Mouse (Mus musculus): Measurements from ENCODE around the gene Slc34a2. TPM values are rescaled to one million over a fixed set of nuclear protein-coding genes. Genes with fewer than 3 reads are reported as not detected.

Gene Slc34a2
- polyA plus RNA-seq, 1 experiment from 2014 or later = not detected

DNA sequence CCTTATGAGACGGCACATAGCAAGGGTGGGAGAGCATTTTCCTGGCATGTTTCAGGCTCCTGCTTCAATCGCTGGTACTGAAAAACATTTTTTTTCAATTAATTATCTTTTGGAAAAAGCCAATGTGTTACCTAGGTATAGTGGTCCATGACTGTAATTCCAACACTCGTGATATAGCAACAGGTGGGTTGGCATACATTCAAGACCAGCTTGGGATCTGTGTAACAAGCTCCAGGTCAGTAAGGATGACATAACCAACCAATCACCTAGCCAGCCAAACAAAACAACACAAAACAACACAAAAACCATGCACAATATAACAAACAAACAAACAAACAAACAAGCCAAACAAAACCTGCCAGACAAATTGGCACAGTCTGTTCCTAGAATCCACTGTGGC is 33.9 kb upstream of the Slc34a2 start:
- H3K4me3 ChIP-seq = no peak overlapping the region
- H3K36me3 ChIP-seq = no peaks in the 10 kb centered on the region
- no peak overlapping the region for H3K27ac ChIP-seq
- H3K27me3 ChIP-seq (ENCODE audit: insufficient read depth, poor library complexity, severe bottlenecking) = no peaks in the 10 kb centered on the region
- H3K4me1 ChIP-seq (replicated peaks) = no peaks in the 10 kb centered on the region
- H3K9me3 ChIP-seq = peaks cover 10% of the 10 kb centered on the region; the same call in 1 of the 2 replicates
- WGBS = 89% methylated on average over 3 of the region's 3 CpGs
- DNase-seq (ENCODE audit: low spot score) = no peak

DNA sequence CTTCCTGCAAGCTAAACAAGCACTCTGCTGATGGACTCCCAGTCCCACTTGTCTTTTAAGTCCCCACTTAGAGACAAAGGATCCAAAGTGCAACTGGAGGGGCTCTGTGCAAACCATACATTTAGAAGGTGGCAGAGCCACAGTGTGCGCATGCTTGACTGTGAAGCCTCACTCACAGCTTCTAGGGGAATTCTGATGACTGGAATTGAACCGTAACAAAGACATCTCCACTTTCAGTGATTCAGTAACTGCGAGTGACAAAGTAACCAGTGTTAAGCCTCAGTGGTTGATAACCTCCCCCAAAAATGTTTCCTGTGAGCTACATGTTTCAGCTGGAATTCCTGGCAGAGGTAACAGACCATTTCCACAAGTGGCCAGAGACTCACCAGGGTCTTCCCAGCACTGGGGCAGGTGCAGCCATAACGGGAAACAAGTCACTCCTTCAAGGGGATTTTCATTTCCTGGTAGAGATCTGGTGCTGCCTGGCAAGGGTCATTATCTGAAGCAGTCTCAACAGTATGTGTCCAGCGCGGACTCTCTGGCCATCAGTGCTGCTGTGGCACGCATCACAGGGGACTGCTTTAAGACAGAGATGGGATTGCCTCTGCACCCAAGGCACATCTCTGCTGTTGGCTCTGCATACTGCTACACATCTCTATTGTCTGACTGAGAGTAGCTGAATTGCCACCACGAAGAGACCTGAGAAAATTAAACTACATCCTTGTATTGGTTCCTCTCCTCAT is 28.7 kb upstream of the Slc34a2 start:
- H3K4me3 ChIP-seq = no peak overlapping the region
- no peaks in the 10 kb centered on the region for H3K27me3 ChIP-seq (ENCODE audit: insufficient read depth, poor library complexity, severe bottlenecking)
- WGBS = 85% methylated on average over 8 of the region's 8 CpGs
- H3K36me3 ChIP-seq = no peaks in the 10 kb centered on the region
- peaks cover 10% of the 10 kb centered on the region; the same call in 1 of the 2 replicates for H3K9me3 ChIP-seq
- no peak overlapping the region for H3K27ac ChIP-seq
- DNase-seq (ENCODE audit: low spot score) = no peak
- no peaks in the 10 kb centered on the region for H3K4me1 ChIP-seq (replicated peaks)

DNA sequence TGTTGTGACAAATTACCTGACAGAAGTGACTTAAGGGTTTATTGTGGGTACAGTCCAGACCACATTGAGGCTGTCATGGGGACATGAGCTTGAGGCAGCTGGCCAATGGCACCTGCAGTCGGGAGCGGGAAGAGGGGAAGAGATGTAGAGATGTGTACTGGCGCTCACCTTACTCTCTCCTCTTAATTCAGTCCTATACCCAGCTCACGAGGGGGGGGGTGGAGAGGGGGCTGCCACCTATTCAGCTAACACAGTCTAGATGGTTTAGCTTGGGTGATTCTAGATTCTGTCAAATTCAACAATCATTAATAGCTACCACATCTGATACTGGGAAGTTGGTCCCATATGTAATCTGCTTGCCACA is 28.1 kb upstream of the Slc34a2 start:
- H3K9me3 ChIP-seq = peaks cover 10% of the 10 kb centered on the region; the same call in 1 of the 2 replicates
- no peak overlapping the region for H3K27ac ChIP-seq
- no peak overlapping the region for H3K4me3 ChIP-seq
- WGBS = 87% methylated on average over 4 of the region's 4 CpGs
- H3K36me3 ChIP-seq = no peaks in the 10 kb centered on the region
- H3K27me3 ChIP-seq (ENCODE audit: insufficient read depth, poor library complexity, severe bottlenecking) = no peaks in the 10 kb centered on the region
- no peak for DNase-seq (ENCODE audit: low spot score)
- H3K4me1 ChIP-seq (replicated peaks) = no peaks in the 10 kb centered on the region

DNA sequence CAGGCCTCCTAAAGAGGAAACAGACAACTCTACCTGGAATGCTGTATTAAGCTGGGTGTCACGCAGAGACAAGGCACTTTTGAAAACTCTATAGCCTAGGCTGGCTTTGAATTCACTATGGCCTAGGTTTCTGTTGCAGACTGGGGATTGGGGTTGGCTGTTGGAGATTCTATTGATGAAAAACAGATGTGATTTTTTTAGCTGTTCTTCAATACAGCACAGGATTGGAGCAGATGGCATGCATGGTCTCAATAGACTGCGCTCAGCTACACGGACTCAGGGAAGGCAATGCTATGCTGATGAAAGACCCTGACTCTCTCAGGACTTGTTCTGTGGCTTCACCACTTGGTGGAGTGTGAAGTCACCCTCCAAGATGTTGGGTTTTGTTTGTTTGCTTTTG is 26.6 kb upstream of the Slc34a2 start:
- Histone ChIP-seq H3K27me3 (ENCODE audit: insufficient read depth, poor library complexity, severe bottlenecking) (no peaks in the 10 kb centered on the region), H3K27ac (no peak overlapping the region), H3K4me1 (replicated peaks) (no peaks in the 10 kb centered on the region), H3K9me3 (no peaks in the 10 kb centered on the region), H3K36me3 (no peaks in the 10 kb centered on the region), H3K4me3 (no peak overlapping the region)
- WGBS = 75% methylated on average over 3 of the region's 3 CpGs
- DNase-seq (ENCODE audit: low spot score) = no peak

DNA sequence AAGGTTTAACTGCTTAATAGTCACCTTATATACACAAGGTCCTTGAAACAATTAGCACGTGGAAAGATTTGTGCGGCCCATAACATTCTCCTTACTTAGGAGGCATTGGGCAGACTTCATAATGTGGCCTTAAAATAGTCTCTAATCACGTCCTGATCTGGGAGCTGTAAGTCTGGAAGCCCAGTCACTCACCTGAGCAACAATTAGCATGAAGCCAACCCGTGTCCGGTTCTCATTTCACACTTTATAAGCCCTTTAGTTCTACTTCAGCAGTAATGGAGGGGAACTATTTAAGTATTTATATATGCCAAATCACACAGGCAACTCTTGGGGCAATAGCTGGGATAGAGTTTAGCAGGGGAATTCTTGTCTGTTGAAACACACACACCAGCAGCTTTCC is 21.3 kb upstream of the Slc34a2 start:
- no peaks in the 10 kb centered on the region for H3K4me1 ChIP-seq (replicated peaks)
- H3K4me3 ChIP-seq = no peak overlapping the region
- H3K36me3 ChIP-seq = no peaks in the 10 kb centered on the region
- WGBS = 76% methylated on average over 5 of the region's 5 CpGs
- DNase-seq (ENCODE audit: low spot score) = no peak
- H3K9me3 ChIP-seq = no peaks in the 10 kb centered on the region
- H3K27ac ChIP-seq = no peak overlapping the region
- no peaks in the 10 kb centered on the region for H3K27me3 ChIP-seq (ENCODE audit: insufficient read depth, poor library complexity, severe bottlenecking)

DNA sequence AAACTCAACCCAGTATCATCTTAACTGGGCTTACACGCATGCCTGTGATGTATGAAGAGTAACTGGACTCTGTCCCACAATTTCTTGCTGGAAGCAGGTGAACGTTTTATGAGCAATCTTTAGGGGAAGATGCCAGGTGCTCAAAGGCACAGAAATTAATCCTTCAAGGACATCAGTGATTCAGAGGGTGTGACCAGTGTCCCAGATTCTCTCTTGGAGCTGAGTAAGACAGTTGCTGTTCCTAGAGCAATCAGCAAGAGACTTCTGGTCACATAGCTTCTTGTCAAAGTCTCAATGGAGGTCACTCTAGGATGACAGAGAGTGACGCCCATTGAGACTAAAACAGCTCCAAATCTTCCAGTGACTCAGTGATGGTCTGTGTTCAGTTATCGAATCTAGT is 19.6 kb upstream of the Slc34a2 start:
- WGBS = 84% methylated on average over 4 of the region's 4 CpGs
- Histone ChIP-seq H3K27ac (no peak overlapping the region), H3K4me3 (no peak overlapping the region), H3K36me3 (no peaks in the 10 kb centered on the region), H3K9me3 (no peaks in the 10 kb centered on the region), H3K27me3 (ENCODE audit: insufficient read depth, poor library complexity, severe bottlenecking) (no peaks in the 10 kb centered on the region), H3K4me1 (replicated peaks) (no peaks in the 10 kb centered on the region)
- no peak for DNase-seq (ENCODE audit: low spot score)

DNA sequence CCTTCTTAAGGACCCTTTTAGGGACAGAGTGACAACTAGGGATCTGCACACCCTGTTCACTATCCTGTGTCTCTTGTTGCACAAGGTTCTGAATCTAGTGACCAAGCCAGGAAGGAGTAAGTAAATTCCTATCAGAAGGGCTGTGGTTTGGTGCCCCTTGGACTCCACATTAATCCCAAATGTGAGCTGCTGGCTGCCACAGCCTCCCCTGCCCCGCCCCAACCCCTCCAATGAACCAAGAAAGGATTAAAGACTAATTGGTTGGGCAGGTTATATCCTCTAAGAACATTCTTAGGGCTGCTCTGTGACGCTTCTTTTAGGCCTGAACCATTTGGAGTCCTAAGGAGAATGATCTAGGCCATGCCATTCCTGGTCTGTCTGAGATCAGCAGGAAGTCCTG is 14.4 kb upstream of the Slc34a2 start:
- H3K36me3 ChIP-seq = no peaks in the 10 kb centered on the region
- no peak overlapping the region for H3K4me3 ChIP-seq
- no peak overlapping the region for H3K27ac ChIP-seq
- 43% methylated on average over 2 of the region's 2 CpGs for WGBS
- no peaks in the 10 kb centered on the region for H3K9me3 ChIP-seq
- H3K4me1 ChIP-seq (replicated peaks) = 0 out of 2 replicates have a peak, but pooled peaks cover 6% of the 10 kb centered on the region
- H3K27me3 ChIP-seq (ENCODE audit: insufficient read depth, poor library complexity, severe bottlenecking) = no peaks in the 10 kb centered on the region
- DNase-seq (ENCODE audit: low spot score) = no peak

DNA sequence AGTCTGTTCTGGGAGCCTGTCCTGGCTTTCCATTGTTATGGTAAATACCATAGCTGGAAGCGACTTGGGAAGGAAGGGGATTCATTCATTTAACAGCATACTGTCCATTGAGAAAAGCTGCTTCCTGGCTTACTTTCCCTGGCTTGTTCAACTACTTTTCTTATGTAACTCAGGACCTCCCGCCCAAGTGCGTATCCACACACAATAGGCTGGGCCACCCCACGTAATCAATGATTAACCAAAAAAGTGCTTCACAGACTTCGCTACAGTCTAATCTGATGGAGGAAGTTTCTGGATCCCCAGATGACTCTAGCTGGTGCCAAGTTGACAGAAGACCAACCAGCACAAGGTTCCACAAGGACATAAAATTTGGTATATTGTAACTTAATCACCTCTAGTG is 14.0 kb upstream of the Slc34a2 start:
- H3K27ac ChIP-seq = no peak overlapping the region
- H3K4me3 ChIP-seq = no peak overlapping the region
- 36% methylated on average over 5 of the region's 5 CpGs for WGBS
- H3K4me1 ChIP-seq (replicated peaks) = 0 out of 2 replicates have a peak, but pooled peaks cover 6% of the 10 kb centered on the region
- DNase-seq (ENCODE audit: low spot score) = no peak
- no peaks in the 10 kb centered on the region for H3K27me3 ChIP-seq (ENCODE audit: insufficient read depth, poor library complexity, severe bottlenecking)
- no peaks in the 10 kb centered on the region for H3K36me3 ChIP-seq
- no peaks in the 10 kb centered on the region for H3K9me3 ChIP-seq

DNA sequence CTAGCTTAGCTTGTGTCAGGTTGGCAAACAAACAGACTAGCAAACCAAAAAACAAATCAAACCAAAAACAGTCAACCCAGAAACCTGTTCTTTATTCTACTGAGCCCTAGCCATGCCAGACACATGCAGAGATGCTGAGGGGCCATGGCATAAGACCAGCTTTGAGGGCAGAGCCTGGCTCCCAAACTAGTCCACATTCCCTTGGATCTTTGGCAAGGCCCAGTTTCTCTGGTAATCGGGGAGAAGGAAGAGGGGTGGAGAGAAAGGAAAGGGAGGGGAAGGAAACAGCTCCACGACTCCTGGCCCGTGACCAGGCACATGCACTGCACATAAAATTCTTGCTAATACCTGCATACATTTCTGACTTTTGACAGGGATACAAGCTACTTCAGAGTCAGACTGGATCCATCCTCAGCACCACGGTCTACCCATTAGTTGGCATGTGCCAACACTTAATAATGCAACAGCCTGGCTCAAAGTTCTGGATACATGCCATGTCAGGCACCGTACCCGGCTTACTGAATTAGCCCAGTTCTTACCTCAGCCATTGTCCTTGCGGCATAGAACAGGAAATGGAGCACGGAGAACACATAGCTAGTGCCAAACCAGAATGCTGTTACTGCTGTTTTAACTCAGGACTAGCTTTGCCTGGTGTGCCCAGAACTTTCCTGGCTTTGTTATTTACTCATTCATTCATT is 12.5 kb upstream of the Slc34a2 start:
- Histone ChIP-seq H3K9me3 (no peaks in the 10 kb centered on the region), H3K4me1 (replicated peaks) (0 out of 2 replicates have a peak, but pooled peaks cover 6% of the 10 kb centered on the region), H3K36me3 (no peaks in the 10 kb centered on the region), H3K27me3 (ENCODE audit: insufficient read depth, poor library complexity, severe bottlenecking) (no peaks in the 10 kb centered on the region), H3K27ac (no peak overlapping the region), H3K4me3 (no peak overlapping the region)
- no peak for DNase-seq (ENCODE audit: low spot score)
- 88% methylated on average over 8 of the region's 8 CpGs for WGBS

DNA sequence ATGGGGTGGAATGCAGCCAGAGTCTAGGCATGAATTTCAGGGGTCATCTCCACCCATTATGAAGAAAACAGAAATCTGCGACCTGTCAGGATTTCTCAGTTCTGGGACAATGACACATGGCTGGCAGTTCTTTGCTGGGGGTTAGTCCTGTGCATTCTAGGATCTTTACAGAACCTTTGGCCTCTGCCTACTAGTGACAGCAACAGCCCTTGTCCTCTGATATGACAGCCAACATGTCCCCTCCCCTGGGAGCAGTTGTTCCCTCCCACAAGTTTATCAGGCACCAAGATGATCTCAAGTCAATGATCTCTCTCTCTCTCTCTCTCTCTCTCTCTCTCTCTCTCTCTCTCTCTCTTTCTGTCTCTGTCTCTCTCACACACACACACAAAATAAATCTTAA is 6.5 kb upstream of the Slc34a2 start:
- no peak overlapping the region for H3K4me3 ChIP-seq
- DNase-seq (ENCODE audit: low spot score) = no peak
- no peaks in the 10 kb centered on the region for H3K9me3 ChIP-seq
- H3K36me3 ChIP-seq = no peaks in the 10 kb centered on the region
- 66% methylated on average over 1 of the region's 1 CpGs for WGBS
- no peaks in the 10 kb centered on the region for H3K4me1 ChIP-seq (replicated peaks)
- no peak overlapping the region for H3K27ac ChIP-seq
- no peaks in the 10 kb centered on the region for H3K27me3 ChIP-seq (ENCODE audit: insufficient read depth, poor library complexity, severe bottlenecking)

DNA sequence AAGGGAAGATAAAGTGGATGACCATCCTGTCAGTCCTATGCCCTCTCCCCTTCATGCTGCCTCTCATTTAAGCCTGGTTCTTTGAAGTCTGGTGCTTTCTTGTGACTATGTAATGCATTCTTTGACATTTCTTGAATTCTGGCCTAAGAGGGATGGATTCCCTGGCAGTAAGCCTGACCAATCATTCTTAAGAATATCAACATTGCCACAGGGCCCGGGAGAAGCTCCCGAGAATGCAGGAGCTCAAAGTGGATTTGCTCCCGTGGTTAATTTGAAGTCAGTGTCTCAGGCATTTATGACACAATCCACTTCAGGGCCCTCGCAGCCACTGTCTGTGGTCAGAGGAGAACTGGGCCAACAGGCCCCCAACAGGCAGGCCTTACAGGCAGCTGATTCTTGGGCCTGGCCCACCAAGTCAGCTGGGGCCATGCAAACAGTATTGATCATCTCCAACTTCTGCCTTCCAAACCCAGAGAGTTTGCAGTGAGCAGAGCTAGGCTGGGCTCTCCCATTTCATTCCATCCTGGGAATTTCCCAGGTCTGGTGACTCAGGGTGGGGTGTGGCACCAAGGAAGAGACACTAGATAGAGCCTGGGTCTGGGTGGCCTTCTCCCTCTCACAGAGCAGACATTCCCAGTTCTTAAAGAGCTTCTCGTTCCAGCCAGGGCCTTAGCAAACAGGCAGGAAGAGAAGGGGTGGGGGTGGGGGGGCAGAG is 4.3 kb downstream of the Slc34a2 start:
- H3K4me3 ChIP-seq = no peak overlapping the region
- no peaks in the 10 kb centered on the region for H3K9me3 ChIP-seq
- no peak overlapping the region for H3K27ac ChIP-seq
- 66% methylated on average over 5 of the region's 5 CpGs for WGBS
- DNase-seq (ENCODE audit: low spot score) = no peak
- H3K36me3 ChIP-seq = no peaks in the 10 kb centered on the region
- H3K27me3 ChIP-seq (ENCODE audit: insufficient read depth, poor library complexity, severe bottlenecking) = no peaks in the 10 kb centered on the region
- no peaks in the 10 kb centered on the region for H3K4me1 ChIP-seq (replicated peaks)

DNA sequence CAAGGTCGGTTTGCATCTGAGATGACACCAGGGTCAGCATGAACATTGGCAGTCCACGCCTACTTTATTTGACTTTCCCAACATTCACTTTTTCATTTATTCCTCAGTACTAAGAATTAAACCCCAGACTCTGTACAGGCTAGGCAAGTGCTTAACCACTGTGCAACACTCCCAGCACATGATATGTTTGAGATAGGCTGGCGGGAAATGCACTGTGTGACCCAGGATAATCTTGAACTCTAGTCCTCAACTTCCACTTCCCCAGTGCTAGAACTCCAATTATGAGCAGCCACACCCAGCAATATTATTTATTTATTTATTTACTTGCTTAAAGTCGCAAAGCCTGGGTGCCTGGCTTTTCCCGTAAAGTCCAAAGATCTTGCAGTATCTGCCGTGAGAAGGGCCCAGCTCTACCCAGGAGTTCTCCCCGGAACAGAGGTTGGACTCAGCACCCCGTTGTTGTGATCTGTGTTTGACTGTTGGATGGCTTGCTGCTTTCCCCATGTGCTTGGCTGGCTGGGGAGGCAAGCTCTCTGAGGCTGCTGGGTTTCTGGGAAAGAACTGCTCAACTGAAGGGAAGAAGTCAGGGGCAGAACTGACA is 5.0 kb downstream of the Slc34a2 start:
- no peaks in the 10 kb centered on the region for H3K4me1 ChIP-seq (replicated peaks)
- no peaks in the 10 kb centered on the region for H3K36me3 ChIP-seq
- H3K27me3 ChIP-seq (ENCODE audit: insufficient read depth, poor library complexity, severe bottlenecking) = peaks cover 5% of the 10 kb centered on the region; the same call in 1 of the 2 replicates
- no peak overlapping the region for H3K27ac ChIP-seq
- no peaks in the 10 kb centered on the region for H3K9me3 ChIP-seq
- 88% methylated on average over 8 of the region's 8 CpGs for WGBS
- H3K4me3 ChIP-seq = no peak overlapping the region
- DNase-seq (ENCODE audit: low spot score) = no peak

DNA sequence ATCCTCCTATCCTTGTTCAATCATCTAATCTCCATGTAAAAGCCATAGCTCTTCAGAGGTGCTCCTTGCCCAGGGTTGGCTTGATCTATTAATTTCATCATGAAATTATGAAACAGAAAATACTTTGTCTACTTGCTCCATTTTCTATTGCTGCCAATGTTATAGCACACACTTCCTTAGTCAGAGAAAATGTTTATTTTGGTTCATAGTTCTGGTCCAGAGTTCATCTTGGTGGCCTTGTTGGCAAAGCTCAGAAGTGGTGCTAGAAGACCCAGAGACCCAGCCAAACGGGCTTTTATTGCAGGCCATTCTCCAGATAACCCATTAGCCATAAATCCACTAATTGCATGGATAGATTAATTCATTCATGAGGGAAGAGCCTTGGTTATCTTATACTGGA is 5.8 kb downstream of the Slc34a2 start:
- WGBS = 62% methylated on average over 1 of the region's 1 CpGs

More for the DNA sequence above, 5.8 kb downstream of the Slc34a2 start:
- DNase-seq (ENCODE audit: low spot score) = no peak
- Histone ChIP-seq H3K27ac (no peak overlapping the region), H3K27me3 (ENCODE audit: insufficient read depth, poor library complexity, severe bottlenecking) (peaks cover 14% of the 10 kb centered on the region), H3K4me3 (no peak overlapping the region), H3K4me1 (replicated peaks) (peaks cover 7% of the 10 kb centered on the region), H3K9me3 (no peaks in the 10 kb centered on the region), H3K36me3 (no peaks in the 10 kb centered on the region)

Measured in hindbrain, embryonic 10.5 days (tissue).